ENCODE assay signal across 8 mouse cellular contexts in genomic region chr7:113249134-113249825, GRCm38 (mm10). TPM values are rescaled to one million over a fixed set of nuclear protein-coding genes. Genes with fewer than 3 reads are reported as not detected.
A peak's percentile ranks its signal among the peaks of the same experiment; 100 is the strongest.
DNase-seq lines count a peak whose midpoint lies in the region; ATAC-seq lines count a peak whose summit lies in the region.

No protein-coding gene starts in this region.

- H3K9ac ChIP-seq in forebrain, embryonic 15.5 days (replicated peaks), result no peak overlapping the region

- WGBS in forebrain, embryonic 15.5 days, result 20% methylated on average over 16 of the region's 16 CpGs

- no peak overlapping the region for H3K4me2 ChIP-seq in forebrain, embryonic 15.5 days (replicated peaks)

- peak; percentile 91 for DNase-seq in heart, adult 11 months
- no peak for DNase-seq in heart, adult 8-10 months (ENCODE audit: low spot score)
- DNase-seq in adrenal gland, adult 2 months, result peak; percentile 79
- DNase-seq in layer of hippocampus, adult 18-20 months (ENCODE audit: low spot score in 2 of 2), result peak; percentile 87 to 94
- peak; percentile 69 for DNase-seq in lung, postnatal 36 days
- DNase-seq in thymus, postnatal 10 days (ENCODE audit: low spot score in 2 of 2), result no peak

- H3K27ac ChIP-seq in forebrain, embryonic 15.5 days (replicated peaks), result peak overlapping the region; percentile 89

- ATAC-seq in forebrain, embryonic 15.5 days (replicated peaks), result peak; percentile 65
- ATAC-seq in megakaryocyte-erythroid progenitor cell, adult 5-6 weeks (replicated peaks; ENCODE audit: low FRiP score, low TSS enrichment, poor library complexity, severe bottlenecking), result no peak

- H3K36me3 ChIP-seq in forebrain, embryonic 15.5 days, result no peaks in the 10 kb centered on the region

- no peaks in the 10 kb centered on the region for H3K27me3 ChIP-seq in forebrain, embryonic 15.5 days

- H3K4me1 ChIP-seq in forebrain, embryonic 15.5 days, result peaks cover 52% of the 10 kb centered on the region

- H3K9me3 ChIP-seq in forebrain, embryonic 15.5 days, result no peaks in the 10 kb centered on the region

- H3K4me3 ChIP-seq in forebrain, embryonic 15.5 days, result no peak overlapping the region

RNA-seq across cellular contexts. Expression of gene Arntl, which starts 42.0 kb away (rescaled TPM):
- 1 to 10 TPM; 2.6 to 8.9 (median 3.5) TPM for total RNA-seq in heart, adult 8-10 months (2022)
- total RNA-seq in adrenal gland, adult 2 months (2021), result 10 to 100 TPM; 10.3 to 58.8 TPM
- 3.4 and 5.4 TPM in 2 replicates for polyA plus RNA-seq in adrenal gland, adult 2 months (2012; rRNA removed)
- polyA plus RNA-seq in forebrain, embryonic 15.5 days (2015; fragmentation: Nextera tagmentation; extraction: Ambion mirVana), result 16.0 and 16.2 TPM in 2 replicates
- 10 to 100 TPM; 40.1 TPM for total RNA-seq in layer of hippocampus, adult 18-20 months (2021)
- total RNA-seq in megakaryocyte-erythroid progenitor cell, adult 5-6 weeks (2014; fragmentation: Nextera tagmentation), result 10.7 and 28.0 TPM in 2 replicates
- total RNA-seq in megakaryocyte-erythroid progenitor cell, adult 5-6 weeks (2017), result 7.5 and 8.2 TPM in 2 replicates

Comparison
In these comparisons a context has a peak if more than half of its experiments do, and no peak if none do; other contexts are left out.
1. DNase-seq: peak in heart, adult 11 months (single experiment), adrenal gland, adult 2 months (single experiment), layer of hippocampus, adult 18-20 months (2 of 2) and lung, postnatal 36 days (single experiment); none in heart, adult 8-10 months (single experiment) and thymus, postnatal 10 days (0 of 2).